Mouse (Mus musculus): ENCODE results near the gene Hmgcs2. TPM values are rescaled to one million over a fixed set of nuclear protein-coding genes. Genes with fewer than 3 reads are reported as not detected.

Hmgcs2 gene
- total and polyA plus RNA-seq, 2 experiments from 2014 or later: 24.8 to 36.3 TPM

- Histone ChIP-seq H3K9ac (replicated peaks; ENCODE audit: low read length, poor library complexity, severe bottlenecking) (no peak overlapping the region), H3K36me3 (ENCODE audit: insufficient read depth, low read length) (no peaks in the 10 kb centered on the region), H3K9me3 (ENCODE audit: low read length) (0 out of 2 replicates have a peak, but pooled peaks cover 3% of the 10 kb centered on the region), H3K27me3 (ENCODE audit: insufficient read depth, low read length) (no peaks in the 10 kb centered on the region), H3K4me2 (ENCODE audit: low read depth, low read length, poor library complexity, severe bottlenecking) (no peak overlapping the region), H3K27ac (ENCODE audit: low read depth, low read length) (no peak overlapping the region), H3K4me3 (ENCODE audit: low read depth, low read length) (no peak overlapping the region), H3K4me1 (ENCODE audit: insufficient read depth, low read length) (no peaks in the 10 kb centered on the region)
- DNase-seq (ENCODE audit: low spot score) (no peak), ATAC-seq (ENCODE audit: low FRiP score) (no peak)
- 86% methylated on average over 9 of the region's 9 CpGs for WGBS
- TF ChIP-seq CTCF (IDR thresholded peaks at IDR 0.05): no peak
Measured at GRCm38 (mm10) chr3:98291044-98291443, 10.8 kb downstream of the Hmgcs2 start.

- WGBS: 66% methylated on average over 10 of the region's 10 CpGs
- no peaks in the 10 kb centered on the region for H3K36me3 ChIP-seq (ENCODE audit: insufficient read depth, low read length)
- no peak overlapping the region for H3K27ac ChIP-seq (ENCODE audit: low read depth, low read length)
- no peak overlapping the region for H3K4me2 ChIP-seq (ENCODE audit: low read depth, low read length, poor library complexity, severe bottlenecking)
- ATAC-seq (ENCODE audit: low FRiP score): no peak
- no peak for DNase-seq (ENCODE audit: low spot score)
- H3K9me3 ChIP-seq (ENCODE audit: low read length): no peaks in the 10 kb centered on the region
- no peak overlapping the region for H3K9ac ChIP-seq (replicated peaks; ENCODE audit: low read length, poor library complexity, severe bottlenecking)
- H3K4me3 ChIP-seq (ENCODE audit: low read depth, low read length): no peak overlapping the region
- TF ChIP-seq CTCF (IDR thresholded peaks at IDR 0.05): peak; percentile 36
- H3K27me3 ChIP-seq (ENCODE audit: insufficient read depth, low read length): no peaks in the 10 kb centered on the region
- H3K4me1 ChIP-seq (ENCODE audit: insufficient read depth, low read length): no peaks in the 10 kb centered on the region
Measured at GRCm38 (mm10) chr3:98295965-98296364, 15.7 kb downstream of the Hmgcs2 start.

GRCm38 (mm10) chr3:98299391-98300100, 19.3 kb downstream of the Hmgcs2 start:
- no peak for DNase-seq (ENCODE audit: low spot score)
- TF ChIP-seq CTCF (IDR thresholded peaks at IDR 0.05): no peak
- H3K27ac ChIP-seq (ENCODE audit: low read depth, low read length): no peak overlapping the region

GRCm38 (mm10) chr3:98300266-98300665, 20.0 kb downstream of the Hmgcs2 start:
- Histone ChIP-seq H3K27ac (ENCODE audit: low read depth, low read length) (no peak overlapping the region), H3K27me3 (ENCODE audit: insufficient read depth, low read length) (no peaks in the 10 kb centered on the region), H3K9ac (replicated peaks; ENCODE audit: low read length, poor library complexity, severe bottlenecking) (no peak overlapping the region), H3K4me1 (ENCODE audit: insufficient read depth, low read length) (no peaks in the 10 kb centered on the region), H3K36me3 (ENCODE audit: insufficient read depth, low read length) (no peaks in the 10 kb centered on the region), H3K9me3 (ENCODE audit: low read length) (no peaks in the 10 kb centered on the region), H3K4me3 (ENCODE audit: low read depth, low read length) (no peak overlapping the region), H3K4me2 (ENCODE audit: low read depth, low read length, poor library complexity, severe bottlenecking) (no peak overlapping the region)
- DNase-seq (ENCODE audit: low spot score) (no peak), ATAC-seq (ENCODE audit: low FRiP score) (no peak)
- TF ChIP-seq CTCF (IDR thresholded peaks at IDR 0.05): no peak
- WGBS: 94% methylated on average over 4 of the region's 4 CpGs

More at GRCm38 (mm10) chr3:98299391-98300100, 19.3 kb downstream of the Hmgcs2 start:
- whole genome bisulfite sequencing: 94% methylated on average over 1 of the region's 1 CpGs
- Histone ChIP-seq H3K4me2 (ENCODE audit: low read depth, low read length, poor library complexity, severe bottlenecking) (no peak overlapping the region), H3K36me3 (ENCODE audit: insufficient read depth, low read length) (no peaks in the 10 kb centered on the region), H3K9me3 (ENCODE audit: low read length) (no peaks in the 10 kb centered on the region), H3K4me3 (ENCODE audit: low read depth, low read length) (no peak overlapping the region), H3K9ac (replicated peaks; ENCODE audit: low read length, poor library complexity, severe bottlenecking) (no peak overlapping the region), H3K27me3 (ENCODE audit: insufficient read depth, low read length) (no peaks in the 10 kb centered on the region), H3K4me1 (ENCODE audit: insufficient read depth, low read length) (no peaks in the 10 kb centered on the region)
- ATAC-seq (ENCODE audit: low FRiP score): no peak

- Histone ChIP-seq H3K27ac (ENCODE audit: low read depth, low read length) (no peak overlapping the region), H3K36me3 (ENCODE audit: insufficient read depth, low read length) (no peaks in the 10 kb centered on the region), H3K4me3 (ENCODE audit: low read depth, low read length) (no peak overlapping the region), H3K4me1 (ENCODE audit: insufficient read depth, low read length) (no peaks in the 10 kb centered on the region), H3K4me2 (ENCODE audit: low read depth, low read length, poor library complexity, severe bottlenecking) (no peak overlapping the region), H3K9me3 (ENCODE audit: low read length) (no peaks in the 10 kb centered on the region), H3K27me3 (ENCODE audit: insufficient read depth, low read length) (no peaks in the 10 kb centered on the region), H3K9ac (replicated peaks; ENCODE audit: low read length, poor library complexity, severe bottlenecking) (no peak overlapping the region)
- DNase-seq (ENCODE audit: low spot score) (no peak), ATAC-seq (ENCODE audit: low FRiP score) (no peak)
- WGBS: 95% methylated on average over 3 of the region's 3 CpGs
- TF ChIP-seq CTCF (IDR thresholded peaks at IDR 0.05): no peak
Measured at GRCm38 (mm10) chr3:98301761-98302160, 21.5 kb downstream of the Hmgcs2 start.

- no peak for TF ChIP-seq CTCF (IDR thresholded peaks at IDR 0.05)
Measured at GRCm38 (mm10) chr3:98308606-98309005, 28.4 kb downstream of the Hmgcs2 start.

More at GRCm38 (mm10) chr3:98308606-98309005, 28.4 kb downstream of the Hmgcs2 start:
- H3K27ac ChIP-seq (ENCODE audit: low read depth, low read length): no peak overlapping the region
- ATAC-seq (ENCODE audit: low FRiP score) (no peak), DNase-seq (ENCODE audit: low spot score) (no peak)
- 77% methylated on average over 6 of the region's 6 CpGs for WGBS
- no peaks in the 10 kb centered on the region for H3K4me1 ChIP-seq (ENCODE audit: insufficient read depth, low read length)
- no peaks in the 10 kb centered on the region for H3K9me3 ChIP-seq (ENCODE audit: low read length)
- H3K36me3 ChIP-seq (ENCODE audit: insufficient read depth, low read length): no peaks in the 10 kb centered on the region
- no peaks in the 10 kb centered on the region for H3K27me3 ChIP-seq (ENCODE audit: insufficient read depth, low read length)
- H3K4me2 ChIP-seq (ENCODE audit: low read depth, low read length, poor library complexity, severe bottlenecking): no peak overlapping the region
- H3K9ac ChIP-seq (replicated peaks; ENCODE audit: low read length, poor library complexity, severe bottlenecking): no peak overlapping the region
- no peak overlapping the region for H3K4me3 ChIP-seq (ENCODE audit: low read depth, low read length)
